Mouse (Mus musculus) C2C12 (cell line): ENCODE data around the gene 1700001P01Rik. TPM values are rescaled to one million over a fixed set of nuclear protein-coding genes. Genes with fewer than 3 reads are reported as not detected.

Source experiments
- H3K27me3 ChIP-seq: one replicate; pipeline ENCODE4 v1.6.1; 2011; ENCODE audit not compliant: control insufficient read depth, insufficient read depth, insufficient read length
- H3K36me3 ChIP-seq: one replicate; pipeline ENCODE4 v1.6.1; 2011; ENCODE audit not compliant: control insufficient read depth, insufficient read depth
- H3K4me3 ChIP-seq: one replicate; pipeline ENCODE4 v1.5.1; 2011; ENCODE audit warnings: mild to moderate bottlenecking, control low read depth; ENCODE audit not compliant: poor library complexity, insufficient read depth, severe bottlenecking
- H3K79me2 ChIP-seq: one replicate; pipeline ENCODE4 v1.6.1; 2011; ENCODE audit not compliant: control insufficient read depth, insufficient read depth
- H3K79me3 ChIP-seq: one replicate; pipeline ENCODE4 v1.6.1; 2011; ENCODE audit warnings: low read depth, control low read depth
- H3ac ChIP-seq: one replicate; pipeline ENCODE3; 2011; ENCODE audit warnings: low read depth; ENCODE audit not compliant: control insufficient read depth, insufficient read length
- CEBPB ChIP-seq: IDR thresholded peaks from one replicate; pipeline ENCODE4 v1.6.1; 2011; ENCODE audit warnings: low read depth, mild to moderate bottlenecking, control low read depth, moderate library complexity
- CTCF ChIP-seq: IDR thresholded peaks from one replicate; pipeline ENCODE4 v1.5.1; 2011; ENCODE audit not compliant: control insufficient read depth, insufficient read depth, insufficient read length
- FOSL1 ChIP-seq: IDR thresholded peaks from one replicate; pipeline ENCODE4 v1.8.0; 2011; ENCODE audit warnings: mild to moderate bottlenecking, low read length; ENCODE audit not compliant: poor library complexity, insufficient read depth, severe bottlenecking
- MAX ChIP-seq: IDR thresholded peaks from one replicate; pipeline ENCODE4 v1.6.1; 2011; ENCODE audit warnings: mild to moderate bottlenecking, control low read depth
- MYOD1 ChIP-seq: IDR thresholded peaks from one replicate; pipeline ENCODE4 v1.6.1; 2011; ENCODE audit warnings: low read depth; ENCODE audit not compliant: control insufficient read depth, insufficient read length
- MYOG ChIP-seq: IDR thresholded peaks from one replicate; pipeline ENCODE4 v1.6.1; 2011; ENCODE audit not compliant: control insufficient read depth, insufficient read length; ENCODE audit errors: extremely low read depth
- USF1 ChIP-seq: IDR thresholded peaks from one replicate; pipeline ENCODE4 v1.6.1; 2011; ENCODE audit warnings: low read depth, mild to moderate bottlenecking, control low read depth, moderate library complexity
- polyA plus RNA-seq: library from polyadenylated mRNA; unstranded; fragments of >200 nt; fragmentation: generic; extraction: Trizol; gene quantifications from one replicate; pipeline ENCODE4 v1.2.1, GENCODE M21; 2012; ENCODE audit warnings: missing spikeins

Gene 1700001P01Rik
- polyA plus RNA-seq, 1 experiment = 0.14 TPM

- TF ChIP-seq USF1 = no peak
- TF ChIP-seq MYOG = no peak
- no peak for TF ChIP-seq CTCF
- no peak for TF ChIP-seq FOSL1
- no peak for TF ChIP-seq MAX
- no peak for TF ChIP-seq CEBPB
- TF ChIP-seq MYOD1 = no peak
- no peak overlapping the region for H3K4me3 ChIP-seq
- H3K79me3 ChIP-seq = peaks cover 67% of the 10 kb centered on the region
Observed at GRCm38 (mm10) chr11:97802495-97802894, 26.8 kb upstream of the 1700001P01Rik start.

GRCm38 (mm10) chr11:97802194-97802470 is 26.4 kb upstream of the 1700001P01Rik start:
- Histone ChIP-seq H3ac (no peak overlapping the region), H3K36me3 (peaks cover 25% of the 10 kb centered on the region), H3K4me3 (no peak overlapping the region), H3K79me3 (peaks cover 65% of the 10 kb centered on the region), H3K79me2 (peaks cover 76% of the 10 kb centered on the region), H3K27me3 (no peaks in the 10 kb centered on the region)
- no peak for TF ChIP-seq CTCF
- TF ChIP-seq USF1 = no peak
- TF ChIP-seq MAX = no peak
- no peak for TF ChIP-seq MYOG
- no peak for TF ChIP-seq FOSL1
- no peak for TF ChIP-seq CEBPB
- no peak for TF ChIP-seq MYOD1

More at GRCm38 (mm10) chr11:97802495-97802894, 26.8 kb upstream of the 1700001P01Rik start:
- H3ac ChIP-seq = no peak overlapping the region
- H3K36me3 ChIP-seq = peaks cover 28% of the 10 kb centered on the region
- no peaks in the 10 kb centered on the region for H3K27me3 ChIP-seq
- peaks cover 80% of the 10 kb centered on the region for H3K79me2 ChIP-seq

- peaks cover 19% of the 10 kb centered on the region for H3K36me3 ChIP-seq
- peak overlapping the region; percentile 98 for H3K4me3 ChIP-seq
- H3K27me3 ChIP-seq = no peaks in the 10 kb centered on the region
- peaks cover 63% of the 10 kb centered on the region for H3K79me3 ChIP-seq
- peaks cover 71% of the 10 kb centered on the region for H3K79me2 ChIP-seq
- no peak for TF ChIP-seq FOSL1
- no peak for TF ChIP-seq CTCF
- TF ChIP-seq USF1 = no peak
- TF ChIP-seq CEBPB = no peak
- H3ac ChIP-seq = peak overlapping the region; percentile 66
Observed at GRCm38 (mm10) chr11:97801409-97802193, 25.9 kb upstream of the 1700001P01Rik start.

- H3K36me3 ChIP-seq = peaks cover 19% of the 10 kb centered on the region
Observed at GRCm38 (mm10) chr11:97800691-97801408, 25.1 kb upstream of the 1700001P01Rik start.

GRCm38 (mm10) chr11:97799994-97800690 is 24.4 kb upstream of the 1700001P01Rik start:
- peak overlapping the region; percentile 66 for H3ac ChIP-seq

More at GRCm38 (mm10) chr11:97800691-97801408, 25.1 kb upstream of the 1700001P01Rik start:
- H3K4me3 ChIP-seq = peak overlapping the region; percentile 98
- H3K27me3 ChIP-seq = no peaks in the 10 kb centered on the region
- peaks cover 55% of the 10 kb centered on the region for H3K79me3 ChIP-seq
- TF ChIP-seq MYOG (no peak), CEBPB (no peak), CTCF (no peak), FOSL1 (no peak), MYOD1 (no peak), MAX (no peak), USF1 (no peak)
- peak overlapping the region; percentile 66 for H3ac ChIP-seq
- H3K79me2 ChIP-seq = peaks cover 64% of the 10 kb centered on the region

More at GRCm38 (mm10) chr11:97799994-97800690, 24.4 kb upstream of the 1700001P01Rik start:
- peaks cover 48% of the 10 kb centered on the region for H3K79me3 ChIP-seq
- peaks cover 57% of the 10 kb centered on the region for H3K79me2 ChIP-seq
- H3K36me3 ChIP-seq = peaks cover 19% of the 10 kb centered on the region
- TF ChIP-seq CTCF (no peak), USF1 (no peak), CEBPB (no peak), FOSL1 (no peak), MAX (no peak), MYOG (no peak), MYOD1 (no peak)
- H3K4me3 ChIP-seq = peak overlapping the region; percentile 98
- no peaks in the 10 kb centered on the region for H3K27me3 ChIP-seq
